Mouse (Mus musculus): Measurements from ENCODE around the gene Mamdc2.
"Not testable (repeated sequence)": the region's sequence is repeated elsewhere in the genome, so short reads cannot be mapped to it uniquely, and the experiment has no call there.

Gene Mamdc2

GRCm38 (mm10) chr19:23447988-23448497 is at the start of gene Mamdc2:
Gene Mamdc2 (minus strand): TSS chr19:23448442.
- DNase-seq, result peak; percentile 23

DNA sequence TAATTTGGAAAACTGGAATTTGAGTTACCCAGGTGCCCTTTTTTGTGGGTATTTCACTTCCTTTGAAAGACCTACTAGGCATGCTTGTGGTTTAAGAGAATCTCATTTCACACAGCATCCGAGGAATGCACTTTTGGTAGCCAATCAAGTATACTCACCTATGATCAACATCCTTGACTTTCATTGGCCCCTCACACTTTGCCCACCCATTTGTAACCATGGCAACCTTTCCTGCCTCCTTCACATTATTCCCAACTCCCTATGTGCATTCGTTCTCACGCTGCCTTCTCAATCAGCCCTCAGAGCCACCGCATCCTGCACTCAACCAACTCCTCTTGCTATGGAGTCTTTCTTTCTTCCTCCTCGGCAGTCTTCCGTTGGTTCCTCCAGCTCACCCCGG is 49.8 kb upstream of the Mamdc2 start:
- DNase-seq, result no peak

- DNase-seq, result peak; percentile 25
Measured at GRCm38 (mm10) chr19:23497171-23497917, 49.1 kb upstream of the Mamdc2 start.

DNA sequence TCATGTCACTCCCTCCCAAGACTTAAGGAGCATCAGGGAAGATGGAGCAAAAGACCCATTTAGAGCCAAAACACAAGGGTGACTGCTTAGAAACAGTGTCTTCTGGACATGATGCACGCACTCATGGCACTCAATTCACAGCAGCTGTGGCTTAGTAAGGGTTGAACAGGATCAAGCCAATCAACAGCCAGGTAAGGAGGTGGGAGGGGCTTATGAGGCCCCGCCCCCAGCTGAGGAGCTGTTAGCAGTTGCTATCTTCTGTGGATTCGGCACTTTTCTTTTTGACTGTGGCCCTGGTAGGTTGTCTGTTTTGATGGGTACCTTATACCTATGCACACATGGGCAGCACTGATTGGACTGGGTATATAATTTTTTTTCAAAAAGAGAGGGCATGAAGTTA is 48.3 kb upstream of the Mamdc2 start:
- DNase-seq, result no peak

DNA sequence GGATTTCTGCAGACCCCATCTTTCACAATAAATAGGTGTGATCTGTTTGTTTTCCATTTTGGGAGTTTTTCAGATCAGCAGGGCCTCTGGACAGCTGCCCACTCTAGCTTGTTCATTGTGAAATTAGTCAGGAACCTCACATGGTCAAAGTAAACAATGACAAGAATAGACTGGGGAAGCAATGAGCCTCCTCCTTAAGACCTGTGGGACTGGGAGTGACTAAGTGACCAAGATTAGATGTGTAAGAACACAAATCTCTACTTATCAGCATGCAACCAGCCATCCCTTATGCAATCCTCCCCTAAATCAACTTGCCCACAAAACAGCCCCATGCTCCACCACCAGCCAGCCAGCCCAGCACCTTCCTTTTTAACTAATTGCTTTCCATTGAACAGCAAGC is 44.4 kb upstream of the Mamdc2 start:
- peak; percentile 52 for DNase-seq

GRCm38 (mm10) chr19:23490703-23491102 is 42.5 kb upstream of the Mamdc2 start:
- not testable (repeated sequence) for DNase-seq

DNA sequence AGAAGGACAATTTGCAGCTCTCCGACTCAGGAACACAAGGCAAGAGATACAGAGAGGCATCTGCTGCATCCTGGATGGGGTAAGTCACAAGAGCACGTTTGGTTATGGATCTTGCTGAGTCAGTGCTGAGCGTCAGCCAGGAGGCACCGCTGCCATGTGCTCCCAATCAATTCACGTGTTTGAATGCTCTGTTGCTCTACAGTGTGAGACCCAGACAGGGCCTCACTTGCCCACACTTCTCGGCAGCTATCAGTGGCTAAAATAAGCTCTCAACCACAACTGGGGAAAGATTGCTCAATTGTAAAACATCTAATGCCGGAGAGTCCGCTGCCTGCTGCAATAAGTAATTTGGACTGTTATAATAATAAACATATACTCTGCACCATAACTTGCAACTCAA is 41.5 kb upstream of the Mamdc2 start:
- peak; percentile 51 for DNase-seq

DNA sequence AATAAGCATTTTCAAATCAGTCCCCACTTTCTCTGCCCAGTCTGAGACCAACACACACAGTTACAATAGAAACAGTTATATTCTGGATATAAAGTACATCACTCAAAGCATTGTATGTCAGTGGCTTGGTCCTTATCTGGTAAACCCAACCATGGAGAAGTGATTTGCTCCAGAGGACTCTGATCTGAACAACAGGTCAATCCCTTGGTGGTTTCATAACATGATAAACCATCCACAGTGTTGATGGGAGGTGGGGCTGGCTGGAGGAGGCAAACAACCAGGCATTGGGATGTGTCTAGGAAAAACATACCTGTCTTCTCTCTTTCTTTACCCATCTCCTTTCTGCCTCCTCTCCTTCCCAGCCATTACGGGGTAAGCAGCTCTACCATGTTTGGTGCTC is 39.2 kb upstream of the Mamdc2 start:
- no peak for DNase-seq

- peak; percentile 54 for DNase-seq
Measured at GRCm38 (mm10) chr19:23486631-23487270, 38.5 kb upstream of the Mamdc2 start.

DNA sequence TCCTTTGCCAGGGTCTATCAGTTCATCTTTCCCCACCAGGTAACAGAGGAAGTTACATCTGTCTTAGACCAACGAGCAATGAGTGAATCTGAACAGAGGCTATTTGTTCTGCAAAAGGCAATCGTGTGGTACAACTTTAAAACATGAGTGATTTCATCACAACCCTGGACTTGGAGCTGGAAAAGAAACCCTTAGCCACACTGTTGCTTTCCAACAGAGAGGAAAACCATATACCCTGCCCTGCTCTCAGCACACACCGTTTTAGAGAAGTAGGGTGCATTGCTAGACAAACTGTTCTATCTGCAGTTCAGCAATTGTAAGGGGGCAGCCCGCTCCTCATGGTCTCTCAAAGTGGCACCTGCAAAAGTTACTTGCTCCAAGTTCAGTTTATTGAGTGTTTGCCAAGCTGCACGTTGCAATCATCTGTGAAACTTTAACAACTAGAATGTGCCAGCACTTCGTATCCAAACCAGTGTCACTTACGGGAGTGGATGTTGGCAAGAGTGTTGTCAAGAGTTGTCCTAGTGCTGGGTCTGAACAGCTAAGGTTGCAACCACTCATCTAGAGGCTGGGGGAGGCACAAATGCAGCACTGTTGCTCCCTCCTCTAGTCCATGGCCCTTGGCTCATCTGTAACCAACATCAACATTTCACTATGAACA is 37.8 kb upstream of the Mamdc2 start:
- no peak for DNase-seq

DNA sequence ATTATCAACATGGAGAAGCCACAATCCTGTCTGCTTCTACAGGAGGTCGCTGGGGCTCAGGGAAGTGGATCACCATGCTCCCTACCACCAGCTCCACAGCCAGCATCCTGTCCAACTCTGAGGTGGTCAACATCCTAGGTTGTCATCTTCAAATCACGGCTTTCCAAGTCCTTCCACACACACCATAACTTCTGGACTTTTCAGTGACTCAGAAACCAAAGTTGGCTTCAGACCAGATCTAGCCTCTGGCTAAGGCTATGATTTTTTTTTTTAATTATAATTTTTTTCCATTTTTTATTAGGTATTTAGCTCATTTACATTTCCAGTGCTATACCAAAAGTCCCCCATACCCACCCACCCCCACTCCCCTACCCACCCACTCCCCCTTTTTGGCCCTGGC is 34.3 kb upstream of the Mamdc2 start:
- not testable (repeated sequence) for DNase-seq

DNA sequence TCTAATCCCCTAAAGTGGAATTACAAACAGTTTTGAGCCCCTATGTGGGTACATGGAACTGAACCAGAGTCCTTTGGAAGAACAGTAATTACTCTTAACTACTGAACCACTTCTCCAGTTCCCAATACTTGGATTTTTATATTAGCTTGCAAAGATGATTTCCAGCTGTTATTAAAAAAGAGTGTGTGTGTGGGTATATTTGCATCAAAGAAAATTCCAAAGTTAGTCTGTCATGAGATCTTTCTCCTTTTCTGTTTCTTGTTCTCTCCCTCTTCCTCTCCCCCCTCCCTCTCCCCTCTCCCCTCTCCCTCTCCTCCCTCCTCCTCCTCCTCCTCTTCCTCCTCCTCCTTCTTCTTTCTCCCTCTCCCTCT is 31.3 kb upstream of the Mamdc2 start:
- no peak for DNase-seq

GRCm38 (mm10) chr19:23478895-23479596 is 30.8 kb upstream of the Mamdc2 start:
- no peak for DNase-seq

DNA sequence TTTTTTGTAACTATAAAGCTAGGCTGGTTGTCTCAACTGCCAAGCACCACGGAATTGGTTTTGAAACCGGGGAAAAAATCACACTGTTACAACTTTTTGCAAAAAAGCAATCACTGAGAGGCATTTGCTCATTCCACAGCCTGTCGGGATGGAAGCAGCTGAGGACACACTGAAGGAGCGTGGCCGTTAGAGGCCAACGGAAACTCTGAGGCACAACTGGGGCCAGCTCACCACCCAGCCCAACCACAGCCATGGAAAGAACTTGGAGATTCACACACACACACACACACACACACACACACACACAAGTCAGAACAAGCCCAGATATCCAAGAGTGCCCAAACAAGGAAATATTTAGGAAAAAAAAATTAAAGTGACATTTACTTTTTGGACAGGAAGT is 29.6 kb upstream of the Mamdc2 start:
- DNase-seq, result no peak

DNA sequence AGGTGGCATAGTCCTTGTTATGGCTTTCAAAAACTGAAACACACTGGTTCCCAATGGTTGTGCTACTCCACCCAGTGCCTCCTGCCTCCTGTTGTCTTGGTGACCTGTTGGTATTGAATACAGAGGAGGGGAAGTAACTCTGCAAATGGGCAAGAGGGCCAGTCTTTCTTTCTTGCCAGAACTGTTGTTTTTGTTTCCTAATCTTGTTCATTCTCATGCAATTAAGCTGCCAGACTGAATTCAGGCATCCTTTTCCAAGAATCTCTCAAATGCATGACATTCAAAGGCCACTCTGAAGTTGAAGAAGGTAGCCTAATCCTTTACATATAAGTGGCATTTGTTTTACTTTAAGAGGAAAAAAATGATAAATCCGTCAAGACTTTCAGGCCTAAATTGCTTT is 19.6 kb upstream of the Mamdc2 start:
- DNase-seq, result peak; percentile 34

GRCm38 (mm10) chr19:23467011-23467410 is 18.8 kb upstream of the Mamdc2 start:
- DNase-seq, result peak; percentile 48

GRCm38 (mm10) chr19:23457492-23457891 is 9.2 kb upstream of the Mamdc2 start:
- peak; percentile 24 for DNase-seq

DNA sequence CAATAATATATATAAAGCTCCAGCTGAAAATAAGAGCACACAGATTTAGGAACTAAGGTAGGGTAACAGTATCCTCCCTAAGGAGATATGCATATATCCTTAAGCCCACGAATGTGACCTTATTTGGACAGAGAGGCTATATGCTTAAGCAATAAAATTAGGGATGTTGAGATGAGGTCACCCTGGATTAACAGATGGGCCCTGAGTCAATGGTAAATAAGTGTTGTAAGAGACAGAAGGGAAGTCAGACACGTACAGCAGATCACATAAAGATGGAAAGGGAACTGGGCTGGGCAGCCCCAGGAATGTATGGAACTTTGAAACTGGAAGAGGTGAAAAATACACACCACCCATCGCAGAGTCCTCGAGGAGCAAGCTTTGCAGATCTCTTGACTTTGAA is 3.1 kb upstream of the Mamdc2 start:
- no peak for DNase-seq

GRCm38 (mm10) chr19:23447221-23447987 is 838 bp downstream of the Mamdc2 start:
- DNase-seq, result peak; percentile 30

DNA sequence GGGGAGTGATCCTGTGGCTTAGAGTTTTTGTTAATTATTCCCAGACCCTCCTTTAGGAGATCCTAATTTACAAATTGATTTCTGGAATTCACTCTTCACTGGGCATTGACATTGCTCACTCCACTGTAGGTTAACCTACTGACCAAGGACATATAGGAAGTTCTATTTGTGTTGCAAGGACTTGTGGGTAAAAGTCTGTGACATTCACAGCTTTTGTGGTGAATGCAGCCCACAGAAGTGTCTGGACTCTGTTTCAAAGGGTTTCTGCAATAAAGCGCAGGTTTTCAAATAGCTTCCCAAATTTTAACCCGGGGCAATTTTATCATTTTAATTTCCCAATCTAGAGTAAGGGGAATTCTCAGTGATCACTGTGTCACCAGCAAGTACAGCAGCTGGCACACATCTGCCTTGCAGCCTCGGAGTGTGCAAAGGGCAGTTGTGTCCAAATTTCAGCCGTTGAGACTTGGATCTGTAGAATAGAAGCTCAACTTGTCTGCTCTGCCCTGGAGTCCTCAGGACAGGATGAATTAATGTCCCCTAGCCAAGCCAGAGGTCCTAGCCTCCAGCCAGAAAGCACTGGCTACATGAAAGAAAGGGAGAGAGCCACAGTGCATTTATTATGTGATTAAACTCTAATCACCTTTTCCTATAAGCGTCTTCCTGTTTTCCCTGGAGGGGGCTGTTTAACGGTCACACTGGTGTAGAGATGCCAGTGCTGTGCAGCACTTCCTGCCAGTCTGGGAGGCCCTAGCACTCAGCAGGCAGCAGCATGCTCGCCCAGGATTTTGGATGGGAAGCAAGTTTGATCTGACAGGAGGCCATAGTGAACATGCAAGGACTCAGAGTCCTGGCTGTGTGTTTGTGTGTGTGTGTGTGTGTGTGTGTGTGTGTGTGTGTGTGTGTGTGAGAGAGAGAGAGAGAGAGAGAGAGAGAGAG is 3.1 kb downstream of the Mamdc2 start:
- peak; percentile 45 for DNase-seq

DNA sequence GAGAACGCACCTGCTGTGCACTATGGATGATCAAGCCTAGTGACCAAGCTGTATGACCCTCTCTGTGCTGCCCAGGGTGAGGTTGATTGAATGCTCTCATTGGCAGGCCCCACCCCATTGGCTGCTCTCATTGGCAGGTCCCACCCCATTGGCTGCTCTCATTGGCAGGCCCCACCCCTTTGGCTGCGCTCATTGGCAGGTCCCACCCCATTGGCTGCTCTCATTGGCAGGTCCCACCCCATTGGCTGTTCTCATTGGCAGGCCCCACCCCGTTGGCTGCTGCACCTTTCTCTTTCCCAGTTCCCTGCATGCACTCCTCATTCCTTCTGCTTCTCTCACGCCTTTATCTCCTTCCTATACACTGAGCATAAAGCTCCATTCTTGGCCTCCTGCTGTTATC is 12.5 kb downstream of the Mamdc2 start:
- no peak for DNase-seq
